Mouse (Mus musculus): Measurements from ENCODE around the gene Cradd. TPM values are rescaled to one million over a fixed set of nuclear protein-coding genes. Genes with fewer than 3 reads are reported as not detected.
A peak's percentile ranks its signal among the peaks of the same experiment; 100 is the strongest.

Cradd gene
- polyA plus RNA-seq, 1 experiment from 2014 or later, result 9.4 TPM

DNA sequence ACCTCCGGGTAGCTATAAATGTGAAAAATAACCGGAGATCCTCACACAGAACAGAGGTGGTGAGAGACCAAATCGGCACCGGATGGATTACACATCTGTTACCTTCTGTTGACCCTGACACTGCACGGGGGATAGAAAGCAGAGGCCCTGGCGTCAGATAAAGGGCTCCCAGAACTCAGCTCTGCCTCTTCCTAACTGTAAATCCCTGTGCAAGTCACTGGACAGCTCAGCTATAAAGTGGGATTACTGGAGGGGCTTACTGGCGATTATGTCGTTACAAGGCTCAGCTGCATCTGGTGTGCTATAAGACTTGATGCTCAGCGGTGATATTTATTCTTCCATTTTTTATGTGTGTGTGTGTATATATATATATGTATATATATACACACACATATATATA, 102.0 kb downstream of the Cradd start:
- ATAC-seq (no peak), DNase-seq (ENCODE audit: low read depth, low spot score) (no peak)
- no peaks in the 10 kb centered on the region for H3K27me3 ChIP-seq
- POLR2A ChIA-PET, result interaction anchor here (0.6 kb wide), 1 partner anchor 18 kb away, joined by 3 read pairs; no protein-coding TSS in a partner anchor
- in situ Hi-C loops (cut with MboI; ENCODE audit: low pct_unique_long_range_greater_than_20kb), result no loop called here
- TF ChIP-seq CTCF (IDR thresholded peaks at IDR 0.05), result no peak
- CTCF ChIA-PET, result no interaction called here

DNA sequence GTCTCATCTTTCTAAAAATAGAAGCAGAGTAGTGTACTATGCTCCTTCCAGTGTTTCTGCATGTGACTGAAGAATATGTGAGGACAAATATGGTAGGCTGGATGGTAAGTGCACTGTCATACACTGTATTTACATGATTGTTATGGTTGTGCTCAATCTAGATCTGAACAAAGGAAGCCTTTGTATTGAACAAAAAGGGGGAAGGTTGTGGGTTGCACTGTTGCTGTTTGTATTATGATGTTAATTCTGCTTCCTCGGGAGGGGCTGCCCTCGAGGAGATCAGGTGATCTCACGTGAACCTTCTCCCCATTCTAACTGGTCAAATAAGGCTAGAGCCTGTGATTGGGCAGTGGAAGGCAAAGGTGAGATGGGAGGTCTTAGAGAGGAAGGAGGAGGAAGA, 103.4 kb downstream of the Cradd start:
- POLR2A ChIA-PET, result no interaction called here
- ATAC-seq, result no peak
- TF ChIP-seq CTCF (IDR thresholded peaks at IDR 0.05), result no peak
- no peak for DNase-seq (ENCODE audit: low read depth, low spot score)
- CTCF ChIA-PET, result no interaction called here
- no peaks in the 10 kb centered on the region for H3K27me3 ChIP-seq
- in situ Hi-C loops (cut with MboI; ENCODE audit: low pct_unique_long_range_greater_than_20kb), result no loop called here

DNA sequence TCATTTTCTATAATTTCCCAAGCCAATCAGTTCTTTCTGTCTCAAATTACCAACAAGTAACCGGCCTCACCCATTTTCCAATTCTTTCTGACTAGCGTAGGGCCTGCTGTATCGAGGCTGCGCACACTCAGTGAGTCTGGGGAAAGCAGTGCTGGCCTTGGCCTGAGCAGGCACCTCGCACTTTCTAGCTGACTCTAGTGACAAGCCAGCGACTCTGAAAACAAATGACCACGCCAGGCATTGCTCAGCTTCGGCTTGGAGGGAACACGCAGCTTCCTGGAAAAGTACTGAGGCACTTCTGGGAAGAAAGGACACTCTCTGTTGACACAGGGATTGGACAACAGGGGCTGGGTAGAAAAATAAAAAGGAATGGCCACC, 105.3 kb downstream of the Cradd start:
- in situ Hi-C loops (cut with MboI; ENCODE audit: low pct_unique_long_range_greater_than_20kb), result no loop called here
- DNase-seq (ENCODE audit: low read depth, low spot score) (no peak), ATAC-seq (no peak)
- no peak for TF ChIP-seq CTCF (IDR thresholded peaks at IDR 0.05)
- no peaks in the 10 kb centered on the region for H3K27me3 ChIP-seq
- ChIA-PET CTCF (no interaction called here), POLR2A (no interaction called here)

DNA sequence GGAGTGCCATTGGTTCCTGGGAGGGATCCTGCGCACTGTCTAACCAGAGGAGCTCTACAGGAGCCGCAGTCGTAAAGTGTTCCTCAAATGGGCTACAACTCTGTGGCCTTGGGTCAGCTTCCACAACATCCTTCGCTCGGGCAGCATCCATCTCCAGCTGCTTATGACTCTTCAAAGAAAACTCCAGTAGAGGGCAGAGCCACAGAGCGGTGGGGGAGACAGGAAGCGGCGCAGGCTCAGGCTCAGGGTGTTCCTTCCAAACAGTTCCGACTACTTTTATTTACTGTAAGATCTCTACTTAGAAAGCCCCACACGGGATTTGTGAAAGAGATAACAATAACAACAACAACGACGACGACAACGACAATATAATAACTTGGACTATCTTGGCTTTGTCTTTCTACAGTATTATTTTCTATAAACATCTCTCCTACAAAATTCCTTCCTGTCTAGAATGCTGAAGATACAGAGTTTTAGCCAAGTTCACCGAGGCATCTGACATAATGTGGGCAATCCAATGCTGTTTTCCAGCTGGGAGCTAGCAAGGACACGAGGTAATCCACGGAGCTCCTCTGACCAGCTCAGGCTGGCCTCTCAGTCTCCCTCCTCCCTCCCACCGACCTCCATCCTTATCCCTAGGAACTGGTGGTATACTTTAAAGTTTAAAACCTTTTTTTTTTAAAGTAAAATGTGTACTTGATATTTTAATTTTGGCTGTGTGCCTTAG, 105.8 kb downstream of the Cradd start:
- in situ Hi-C loops (cut with MboI; ENCODE audit: low pct_unique_long_range_greater_than_20kb), result no loop called here
- TF ChIP-seq CTCF (IDR thresholded peaks at IDR 0.05), result no peak
- ChIA-PET CTCF (no interaction called here), POLR2A (no interaction called here)
- DNase-seq (ENCODE audit: low read depth, low spot score), result no peak
- H3K27me3 ChIP-seq, result no peaks in the 10 kb centered on the region
- no peak for ATAC-seq

DNA sequence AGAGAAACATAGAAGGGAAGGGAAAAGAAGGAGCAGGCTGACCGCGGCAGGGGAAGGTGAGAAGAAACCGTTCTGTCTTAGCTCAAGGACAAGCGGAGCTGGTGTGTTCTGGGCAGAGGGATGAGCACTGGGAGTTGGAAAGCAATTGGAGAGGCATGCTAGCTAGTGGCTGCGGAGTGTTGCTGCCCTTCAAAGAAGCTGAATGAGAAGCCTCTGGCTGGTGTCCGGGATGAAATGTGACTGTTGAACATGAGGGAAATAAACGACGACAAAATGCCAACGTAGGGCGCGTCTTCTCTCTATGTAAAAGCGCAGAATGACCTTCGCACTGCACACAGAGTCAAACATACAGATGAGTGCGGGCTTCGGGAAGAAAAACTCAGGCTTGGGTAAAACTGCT, 108.6 kb downstream of the Cradd start:
- no peak for DNase-seq (ENCODE audit: low read depth, low spot score)
- ChIA-PET CTCF (interaction anchor here (1.4 kb wide), 1 partner anchor 12 kb away, joined by 3 read pairs; no protein-coding TSS in a partner anchor), POLR2A (interaction anchor here (0.6 kb wide), 1 partner anchor 34 kb away, joined by 4 read pairs; no protein-coding TSS in a partner anchor)
- in situ Hi-C loops (cut with MboI; ENCODE audit: low pct_unique_long_range_greater_than_20kb), result no loop called here
- no peak for ATAC-seq
- TF ChIP-seq CTCF (IDR thresholded peaks at IDR 0.05), result no peak
- H3K27me3 ChIP-seq, result no peaks in the 10 kb centered on the region

DNA sequence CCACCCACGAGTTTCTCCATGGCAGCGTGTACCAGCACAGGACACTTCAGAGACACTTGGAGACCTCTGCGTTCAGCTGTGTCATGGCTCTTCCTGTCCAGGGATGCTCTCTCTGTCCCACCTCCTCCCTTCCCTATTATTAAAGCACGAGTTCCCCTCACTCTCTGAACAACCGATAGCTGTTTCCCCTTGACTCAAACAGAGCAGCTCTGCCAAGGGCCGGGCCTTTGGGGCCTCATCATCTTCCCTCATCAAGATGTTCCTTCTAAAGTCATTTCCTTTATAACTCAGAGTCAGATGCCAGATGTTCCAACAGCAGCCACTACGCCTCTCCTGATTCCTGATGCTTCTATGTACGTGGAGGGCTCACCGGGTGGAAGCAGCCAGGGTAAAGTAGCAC, 110.1 kb downstream of the Cradd start:
- DNase-seq (ENCODE audit: low read depth, low spot score) (no peak), ATAC-seq (no peak)
- in situ Hi-C loops (cut with MboI; ENCODE audit: low pct_unique_long_range_greater_than_20kb), result no loop called here
- no peak for TF ChIP-seq CTCF (IDR thresholded peaks at IDR 0.05)
- POLR2A ChIA-PET, result no interaction called here
- CTCF ChIA-PET, result interaction anchor here (0.7 kb wide), 2 partner anchors 18 to 180 kb away, joined by 3 read pairs; no protein-coding TSS in a partner anchor
- no peaks in the 10 kb centered on the region for H3K27me3 ChIP-seq

DNA sequence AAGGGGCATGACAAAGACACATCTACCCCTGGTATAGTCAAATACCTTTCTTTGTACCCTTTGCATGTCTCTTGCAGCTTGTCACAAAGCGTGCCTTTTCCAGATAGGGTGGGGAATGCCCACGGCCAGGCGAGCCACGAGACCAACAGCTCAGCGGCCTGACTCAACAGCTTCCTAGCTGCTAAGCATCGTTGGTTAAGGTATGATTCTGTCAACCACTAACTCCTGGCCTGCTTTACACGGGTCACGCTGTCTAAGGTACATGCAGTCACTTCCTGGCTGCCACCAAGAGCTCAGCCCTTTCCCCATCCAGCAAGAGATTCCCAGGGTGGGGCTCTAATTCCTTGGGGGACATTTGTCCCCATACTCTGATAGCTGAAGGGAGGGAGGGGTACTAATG, 110.6 kb downstream of the Cradd start:
- H3K27me3 ChIP-seq, result no peaks in the 10 kb centered on the region
- DNase-seq (ENCODE audit: low read depth, low spot score) (peak; percentile 20), ATAC-seq (peak; percentile 76)
- POLR2A ChIA-PET, result interaction anchor here (0.6 kb wide), 1 partner anchor 1693 kb away, joined by 3 read pairs; no protein-coding TSS in a partner anchor
- CTCF ChIA-PET, result interaction anchor here (0.7 kb wide), 2 partner anchors 17 to 181 kb away, joined by 3 read pairs; no protein-coding TSS in a partner anchor
- TF ChIP-seq CTCF (IDR thresholded peaks at IDR 0.05), result no peak
- in situ Hi-C loops (cut with MboI; ENCODE audit: low pct_unique_long_range_greater_than_20kb), result no loop called here

DNA sequence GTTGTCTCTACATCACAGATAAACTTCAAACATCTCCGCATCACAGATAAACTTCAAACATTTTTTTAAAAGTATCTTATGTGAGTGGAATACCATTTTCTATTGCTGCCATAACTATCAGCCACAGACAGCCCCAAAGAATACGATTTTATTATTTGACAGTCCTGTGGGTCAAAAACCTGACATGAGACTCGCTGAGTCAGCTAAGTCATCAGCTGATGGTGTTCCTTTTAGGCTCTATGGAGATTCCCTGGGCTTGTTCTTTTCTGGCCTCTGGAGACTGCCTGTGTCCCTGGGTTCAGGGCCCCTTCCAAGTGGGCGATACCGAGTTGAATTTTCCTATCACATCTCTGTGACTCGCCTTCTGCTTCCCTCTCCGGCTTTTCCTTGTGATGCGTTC, 112.3 kb downstream of the Cradd start:
- TF ChIP-seq CTCF (IDR thresholded peaks at IDR 0.05), result no peak
- no peak for DNase-seq (ENCODE audit: low read depth, low spot score)
- no peak for ATAC-seq
- in situ Hi-C loops (cut with MboI; ENCODE audit: low pct_unique_long_range_greater_than_20kb), result no loop called here
- CTCF ChIA-PET, result interaction anchor here (1.2 kb wide), 1 partner anchor 92 kb away, joined by 3 read pairs; no protein-coding TSS in a partner anchor
- no peaks in the 10 kb centered on the region for H3K27me3 ChIP-seq
- POLR2A ChIA-PET, result no interaction called here

DNA sequence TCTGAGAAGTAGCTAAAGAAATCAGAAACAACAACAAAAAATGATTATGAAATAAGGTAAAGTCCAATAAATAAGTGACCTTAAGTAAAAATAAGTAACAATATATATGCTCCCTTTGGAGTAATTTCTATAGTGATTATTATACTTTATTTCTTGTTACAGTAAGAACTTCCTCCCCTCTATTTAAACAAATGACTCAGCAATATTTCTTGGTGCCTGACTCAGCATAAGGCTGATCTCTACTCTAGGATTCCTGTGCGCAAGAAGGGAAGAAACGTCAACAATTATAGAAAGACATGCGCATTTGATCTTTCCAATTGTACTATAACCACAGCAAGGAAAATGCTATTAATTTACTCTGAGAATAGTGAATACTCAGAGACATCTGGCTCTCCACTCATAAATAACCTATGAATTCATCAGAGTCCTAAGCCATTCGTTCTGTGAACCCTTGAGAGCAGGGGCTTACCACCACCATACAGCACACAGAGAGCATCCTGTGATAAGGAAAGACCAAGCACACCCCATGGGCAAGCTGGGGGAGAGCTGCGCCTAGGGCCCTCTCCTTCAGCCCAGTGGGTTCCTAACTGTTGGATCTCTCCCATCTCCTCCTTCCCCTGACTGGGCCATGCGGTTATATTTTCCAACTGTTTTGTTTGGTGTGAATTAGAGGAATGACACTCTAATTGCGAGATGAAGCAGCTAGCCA, 113.1 kb downstream of the Cradd start:
- DNase-seq (ENCODE audit: low read depth, low spot score) (no peak), ATAC-seq (no peak)
- CTCF ChIA-PET, result interaction anchor here (1.2 kb wide), 1 partner anchor 93 kb away, joined by 3 read pairs; no protein-coding TSS in a partner anchor
- POLR2A ChIA-PET, result no interaction called here
- H3K27me3 ChIP-seq, result no peaks in the 10 kb centered on the region
- TF ChIP-seq CTCF (IDR thresholded peaks at IDR 0.05), result no peak
- in situ Hi-C loops (cut with MboI; ENCODE audit: low pct_unique_long_range_greater_than_20kb), result no loop called here

DNA sequence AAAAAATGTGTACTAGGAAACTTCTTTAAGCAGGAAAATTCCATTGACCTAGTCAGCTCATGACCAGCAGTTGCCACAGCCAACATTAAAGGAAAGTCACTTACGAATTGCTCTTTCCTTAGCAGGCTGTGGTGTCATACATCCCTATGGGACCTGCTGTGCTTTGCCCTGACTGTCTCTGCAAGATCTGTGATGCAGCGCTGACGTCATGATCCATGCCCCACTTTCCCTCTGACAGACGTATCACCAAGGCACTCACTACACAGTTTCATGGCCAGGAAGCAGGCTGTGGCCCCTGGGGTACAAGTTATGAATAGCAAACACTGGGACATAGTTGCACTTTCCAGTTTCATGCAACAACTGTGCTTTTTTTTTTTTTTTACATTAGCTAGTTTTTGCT, 113.8 kb downstream of the Cradd start:
- ATAC-seq, result no peak
- no peaks in the 10 kb centered on the region for H3K27me3 ChIP-seq
- ChIA-PET POLR2A (no interaction called here), CTCF (no interaction called here)
- DNase-seq (ENCODE audit: low read depth, low spot score), result no peak
- no peak for TF ChIP-seq CTCF (IDR thresholded peaks at IDR 0.05)
- in situ Hi-C loops (cut with MboI; ENCODE audit: low pct_unique_long_range_greater_than_20kb), result no loop called here

DNA sequence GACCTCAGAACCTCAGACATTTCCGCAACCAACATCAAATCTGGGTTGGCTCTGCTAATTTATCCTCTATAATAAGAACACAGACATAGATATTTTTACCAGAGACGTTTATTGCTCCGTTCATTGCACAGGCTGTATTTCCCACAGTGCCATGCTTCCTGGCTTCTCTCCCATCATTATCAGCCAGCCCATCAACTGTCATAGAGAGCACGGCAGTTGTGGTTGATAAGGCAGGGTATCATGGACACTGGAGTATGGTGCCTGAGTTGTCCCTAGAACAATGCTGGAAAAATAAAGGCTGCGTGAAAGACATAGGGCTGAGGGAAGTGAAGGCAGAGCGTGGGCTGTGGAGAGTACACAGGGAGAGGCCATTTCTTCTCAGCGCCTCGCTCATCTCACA, 116.5 kb downstream of the Cradd start:
- DNase-seq (ENCODE audit: low read depth, low spot score), result no peak
- POLR2A ChIA-PET, result interaction anchor here (0.6 kb wide), 1 partner anchor 19 kb away, joined by 3 read pairs; no protein-coding TSS in a partner anchor
- in situ Hi-C loops (cut with MboI; ENCODE audit: low pct_unique_long_range_greater_than_20kb), result no loop called here
- TF ChIP-seq CTCF (IDR thresholded peaks at IDR 0.05), result no peak
- no peak for ATAC-seq
- CTCF ChIA-PET, result no interaction called here
- no peaks in the 10 kb centered on the region for H3K27me3 ChIP-seq
